Mouse (Mus musculus) midbrain, embryonic 14.5 days (tissue): Measurements from ENCODE around the gene Mdm2. TPM values are rescaled to one million over a fixed set of nuclear protein-coding genes. Genes with fewer than 3 reads are reported as not detected.
A peak's percentile ranks its signal among the peaks of the same experiment; 100 is the strongest.

ENCODE experiments used
- ATAC-seq: fragments of 200-750 bp; cut with Nextera tagmentation; 2 replicates; pipeline ENCODE4 v1.8.0; 2017; ENCODE audit warnings: moderate number of reproducible peaks, moderate library complexity; ENCODE audit not compliant: low FRiP score, low TSS enrichment
- DNase-seq: peaks from one replicate; pipeline ENCODE4 v3.0.0-alpha.2; 2015
- H3K27ac ChIP-seq: fragments of 300-500 bp; sonication (generic); replicated peaks from 2 replicates; pipeline ENCODE4 v1.5.1; 2014; ENCODE audit warnings: mild to moderate bottlenecking, low read depth, low read length, moderate library complexity
- H3K27me3 ChIP-seq: fragments of 300-500 bp; sonication (generic); 2 replicates; pipeline ENCODE4 v1.6.1; 2014; ENCODE audit warnings: low read length, control low read depth, mixed read lengths; ENCODE audit not compliant: control insufficient read depth, insufficient read depth
- H3K36me3 ChIP-seq: fragments of 300-500 bp; sonication (generic); 2 replicates; pipeline ENCODE4 v1.6.1; 2014; ENCODE audit warnings: low read length, control low read depth; ENCODE audit not compliant: control insufficient read depth, insufficient read depth
- H3K4me1 ChIP-seq: fragments of 300-500 bp; sonication (generic); 2 replicates; pipeline ENCODE4 v1.6.1; 2014; ENCODE audit warnings: mild to moderate bottlenecking, antibody characterized with exemption, low read length, control low read depth; ENCODE audit not compliant: control insufficient read depth, insufficient read depth
- H3K4me2 ChIP-seq: fragments of 300-500 bp; sonication (generic); 2 replicates; pipeline ENCODE4 v1.6.1; 2014; ENCODE audit warnings: mild to moderate bottlenecking, low read length, moderate library complexity
- H3K4me3 ChIP-seq: fragments of 300-500 bp; sonication (generic); replicated peaks from 2 replicates; pipeline ENCODE4 v1.5.1; 2014; ENCODE audit warnings: low read depth, low read length
- H3K9ac ChIP-seq: fragments of 300-500 bp; sonication (generic); replicated peaks from 2 replicates; pipeline ENCODE4 v1.6.1; 2014; ENCODE audit warnings: mild to moderate bottlenecking, low read length, moderate library complexity
- H3K9me3 ChIP-seq: fragments of 300-500 bp; sonication (generic); 2 replicates; pipeline ENCODE4 v1.6.1; 2016; ENCODE audit warnings: low read length, control low read depth, mixed read lengths; ENCODE audit not compliant: control insufficient read depth
- WGBS: fragments of 180-500 bp; shearing (Covaris S2); extraction: QIAGEN DNeasy Blood & Tissue Kit; methylation state at CpG from one replicate; pipeline ENCODE4 v1.1.7; 2014; 5-methylcytosine and 5-hydroxymethylcytosine counted together
- polyA plus RNA-seq: library from polyadenylated mRNA; unstranded; fragments of >200 nt; fragmentation: Nextera tagmentation; extraction: Ambion mirVana; gene quantifications from 2 replicates; pipeline ENCODE4 v1.2.1, GENCODE M21; 2014

Mdm2 gene
- polyA plus RNA-seq, 1 experiment from 2014 or later: 57.3 TPM

- Histone ChIP-seq H3K9ac (no peak overlapping the region), H3K4me2 (no peak overlapping the region), H3K4me3 (no peak overlapping the region), H3K9me3 (no peaks in the 10 kb centered on the region), H3K27ac (no peak overlapping the region), H3K27me3 (no peaks in the 10 kb centered on the region), H3K36me3 (no peaks in the 10 kb centered on the region), H3K4me1 (no peaks in the 10 kb centered on the region; the same call in 1 of the 2 replicates)
- ATAC-seq: no peak
- DNase-seq: no peak
- 85% methylated on average over 9 of the region's 9 CpGs for WGBS
These were observed 68.4 kb downstream of the Mdm2 start for GRCm38 (mm10) chr10:117642201-117642450.

GRCm38 (mm10) chr10:117641400-117642200 is 69.0 kb downstream of the Mdm2 start:
- ATAC-seq: no peak
- Histone ChIP-seq H3K9ac (0 out of 2 replicates have a peak overlapping the region, but pooled peaks have one; percentile 34), H3K27me3 (no peaks in the 10 kb centered on the region), H3K9me3 (no peaks in the 10 kb centered on the region), H3K4me1 (no peaks in the 10 kb centered on the region; the same call in 1 of the 2 replicates), H3K4me3 (no peak overlapping the region), H3K27ac (no peak overlapping the region), H3K4me2 (peak overlapping the region; percentile 31; the same call in 1 of the 2 replicates), H3K36me3 (no peaks in the 10 kb centered on the region)
- peak; percentile 23 for DNase-seq
- 49% methylated on average over 20 of the region's 20 CpGs for whole genome bisulfite sequencing

- no peaks in the 10 kb centered on the region for H3K9me3 ChIP-seq
- H3K36me3 ChIP-seq: no peaks in the 10 kb centered on the region
- no peaks in the 10 kb centered on the region for H3K27me3 ChIP-seq
- no peak overlapping the region for H3K9ac ChIP-seq
- no peaks in the 10 kb centered on the region; the same call in 1 of the 2 replicates for H3K4me1 ChIP-seq
- no peak overlapping the region for H3K27ac ChIP-seq
- H3K4me2 ChIP-seq: no peak overlapping the region
- ATAC-seq (no peak), DNase-seq (no peak)
- H3K4me3 ChIP-seq: no peak overlapping the region
- 68% methylated on average over 7 of the region's 7 CpGs for WGBS
These were observed 69.9 kb downstream of the Mdm2 start for GRCm38 (mm10) chr10:117640595-117641078.

GRCm38 (mm10) chr10:117639899-117640594 is 70.5 kb downstream of the Mdm2 start:
- WGBS: 64% methylated on average over 21 of the region's 21 CpGs
- H3K4me3 ChIP-seq: no peak overlapping the region

GRCm38 (mm10) chr10:117639221-117639599 is 71.3 kb downstream of the Mdm2 start:
- 95% methylated on average over 8 of the region's 8 CpGs for WGBS
- Histone ChIP-seq H3K27ac (no peak overlapping the region), H3K27me3 (no peaks in the 10 kb centered on the region), H3K9ac (no peak overlapping the region), H3K4me3 (no peak overlapping the region), H3K4me2 (no peak overlapping the region), H3K4me1 (no peaks in the 10 kb centered on the region; the same call in 1 of the 2 replicates), H3K36me3 (no peaks in the 10 kb centered on the region), H3K9me3 (no peaks in the 10 kb centered on the region)
- DNase-seq (no peak), ATAC-seq (no peak)

More at GRCm38 (mm10) chr10:117639899-117640594, 70.5 kb downstream of the Mdm2 start:
- Histone ChIP-seq H3K27me3 (no peaks in the 10 kb centered on the region), H3K9ac (no peak overlapping the region), H3K27ac (no peak overlapping the region), H3K4me2 (no peak overlapping the region), H3K4me1 (no peaks in the 10 kb centered on the region; the same call in 1 of the 2 replicates), H3K9me3 (no peaks in the 10 kb centered on the region), H3K36me3 (no peaks in the 10 kb centered on the region)
- ATAC-seq: no peak
- DNase-seq: no peak

Other genes with a start within 250 kb of the Mdm2 start
- 3.9 and 5.4 TPM in 2 replicates for gene Cpm, start 81.3 kb downstream of the Mdm2 start, polyA plus RNA-seq
- gene Slc35e3, start 35.6 kb upstream of the Mdm2 start, polyA plus RNA-seq: 22.5 and 26.5 TPM in 2 replicates
- 29.0 and 45.2 TPM in 2 replicates for gene Nup107, start 81.9 kb upstream of the Mdm2 start, polyA plus RNA-seq
- 156 and 185 TPM in 2 replicates for gene Rap1b, start 135.3 kb upstream of the Mdm2 start, polyA plus RNA-seq